Mouse (Mus musculus) skeletal muscle tissue, adult 2 months (tissue): Measurements from ENCODE around the gene Dapk3.
"Not testable (repeated sequence)": the region's sequence is repeated elsewhere in the genome, so short reads cannot be mapped to it uniquely, and the experiment has no call there.

Experiments used
- DNase-seq: peaks from one replicate; pipeline ENCODE4 v3.0.0-alpha.2; 2012; ENCODE audit warnings: low read depth, low spot score

Dapk3 gene

GRCm38 (mm10) chr10:81200141-81200540 lies 17.3 kb downstream of the Dapk3 start:
- no peak for DNase-seq

GRCm38 (mm10) chr10:81200605-81201287 lies 17.9 kb downstream of the Dapk3 start:
- DNase-seq: no peak

- peak; percentile 95 for DNase-seq
These were observed 19.3 kb downstream of the Dapk3 start, which contains the start of gene Nmrk2 for GRCm38 (mm10) chr10:81201807-81202758. Gene Nmrk2 (minus strand): TSS chr10:81202051.

- no peak for DNase-seq
These were observed 20.3 kb downstream of the Dapk3 start for GRCm38 (mm10) chr10:81202978-81203720.

GRCm38 (mm10) chr10:81204137-81204536 lies 21.3 kb downstream of the Dapk3 start:
- no peak for DNase-seq

- DNase-seq: peak; percentile 34
These were observed 27.3 kb downstream of the Dapk3 start for GRCm38 (mm10) chr10:81210154-81210553.

- DNase-seq: no peak
These were observed 33.5 kb downstream of the Dapk3 start for GRCm38 (mm10) chr10:81216260-81216659.

- no peak for DNase-seq
These were observed 34.0 kb downstream of the Dapk3 start for GRCm38 (mm10) chr10:81216810-81217209.

- DNase-seq: not testable (repeated sequence)
These were observed 34.5 kb downstream of the Dapk3 start for GRCm38 (mm10) chr10:81217267-81217666.

- DNase-seq: no peak
These were observed 35.2 kb downstream of the Dapk3 start for GRCm38 (mm10) chr10:81217964-81218363.

GRCm38 (mm10) chr10:81221402-81222015 lies 38.7 kb downstream of the Dapk3 start:
- no peak for DNase-seq

- DNase-seq: not testable (repeated sequence)
These were observed 40.9 kb downstream of the Dapk3 start for GRCm38 (mm10) chr10:81223731-81224130.

- no peak for DNase-seq
These were observed 47.1 kb downstream of the Dapk3 start for GRCm38 (mm10) chr10:81229735-81230437.

GRCm38 (mm10) chr10:81230438-81231332 lies 47.9 kb downstream of the Dapk3 start, which contains the start of gene Atcay:
Gene Atcay (minus strand): TSS chr10:81230833.
- DNase-seq: no peak

- no peak for DNase-seq
These were observed 48.6 kb downstream of the Dapk3 start for GRCm38 (mm10) chr10:81231436-81231835.

- peak; percentile 74 for DNase-seq
These were observed 49.9 kb downstream of the Dapk3 start, which contains the start of gene Zfr2 for GRCm38 (mm10) chr10:81232580-81233225. Gene Zfr2 (plus strand): TSS chr10:81233155.

- no peak for DNase-seq
These were observed 50.4 kb downstream of the Dapk3 start for GRCm38 (mm10) chr10:81233226-81233585.

- no peak for DNase-seq
These were observed 51.4 kb downstream of the Dapk3 start for GRCm38 (mm10) chr10:81234206-81234605.
